Mouse (Mus musculus): Measurements from ENCODE around the gene Plekhm2.

- TF ChIP-seq GATA1 (IDR thresholded peaks at IDR 0.05; ENCODE audit: low read length) (no peak), TAL1 (IDR thresholded peaks at IDR 0.05; ENCODE audit: low read length) (no peak)
Observed at GRCm38 (mm10) chr4:141604493-141604892, 60.2 kb downstream of the Plekhm2 start.

Data from erythroblast, embryonic 14.5 days (primary cell).